Mouse (Mus musculus): ENCODE measurements around the gene Gm49358.

DNA sequence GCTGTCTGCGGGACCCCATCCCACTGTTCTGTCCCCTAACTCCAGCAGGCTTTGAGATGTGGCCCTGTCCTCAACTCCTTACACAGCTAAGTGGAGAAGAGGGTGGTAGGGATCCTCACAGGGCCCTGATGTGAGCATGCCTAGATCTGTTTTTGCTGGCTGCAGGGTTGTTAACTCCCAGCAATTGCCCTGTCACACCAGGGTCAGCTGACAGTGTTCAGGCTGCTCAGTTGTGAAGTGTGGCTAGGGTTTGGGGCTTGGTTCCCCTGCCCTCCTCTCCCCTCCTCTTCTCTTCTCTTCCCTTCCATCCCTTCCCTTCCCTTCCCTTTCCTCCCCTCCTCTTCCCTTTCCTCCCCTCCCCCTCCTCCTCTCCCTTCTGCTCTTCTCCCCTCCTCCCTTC, 2.5 kb upstream of the Gm49358 start:
- TF ChIP-seq CTCF (IDR thresholded peaks at IDR 0.05; ENCODE audit: low read depth, low read length) (no peak), POLR2A (IDR thresholded peaks at IDR 0.05; ENCODE audit: extremely low read depth, insufficient read depth, low read length) (no peak)
